Mouse (Mus musculus) heart, embryonic 15.5 days (tissue): Measurements from ENCODE around the gene Nos1. TPM values are rescaled to one million over a fixed set of nuclear protein-coding genes. Genes with fewer than 3 reads are reported as not detected.

Experiments
- ATAC-seq: fragments of 200-750 bp; cut with Nextera tagmentation; replicated peaks from 2 replicates; pipeline ENCODE4 v1.8.0; 2017; ENCODE audit warnings: low read depth, moderate TSS enrichment; ENCODE audit not compliant: insufficient number of reproducible peaks, insufficient read depth, low FRiP score
- H3K27ac ChIP-seq: fragments of 300-500 bp; sonication (generic); 2 replicates; pipeline ENCODE4 v1.5.1; 2015; ENCODE audit warnings: mild to moderate bottlenecking, inconsistent platforms
- H3K27me3 ChIP-seq: fragments of 300-500 bp; sonication (generic); 2 replicates; pipeline ENCODE4 v1.6.1; 2015; ENCODE audit warnings: inconsistent platforms
- H3K36me3 ChIP-seq: fragments of 300-500 bp; sonication (generic); 2 replicates; pipeline ENCODE4 v1.6.1; 2015; ENCODE audit warnings: mild to moderate bottlenecking, inconsistent platforms
- H3K4me1 ChIP-seq: fragments of 300-500 bp; sonication (generic); replicated peaks from 2 replicates; pipeline ENCODE4 v1.6.1; 2015; ENCODE audit warnings: inconsistent platforms
- H3K4me2 ChIP-seq: fragments of 300-500 bp; sonication (generic); 2 replicates; pipeline ENCODE4 v1.6.1; 2015; ENCODE audit warnings: inconsistent platforms, mild to moderate bottlenecking, moderate library complexity
- H3K4me3 ChIP-seq: fragments of 300-500 bp; sonication (generic); 2 replicates; pipeline ENCODE4 v1.5.1; 2015; ENCODE audit warnings: mild to moderate bottlenecking, inconsistent platforms
- H3K9ac ChIP-seq: fragments of 300-500 bp; sonication (generic); 2 replicates; pipeline ENCODE4 v1.6.1; 2015; ENCODE audit warnings: mild to moderate bottlenecking, inconsistent platforms
- H3K9me3 ChIP-seq: fragments of 300-500 bp; sonication (generic); replicated peaks from 2 replicates; pipeline ENCODE4 v1.6.1; 2016; ENCODE audit warnings: inconsistent platforms
- WGBS: fragments of 180-500 bp; shearing (Covaris S2); methylation state at CpG from one replicate; pipeline ENCODE4 v1.1.7; 2015; ENCODE audit warnings: mixed read lengths; 5-methylcytosine and 5-hydroxymethylcytosine counted together
- polyA plus RNA-seq: library from polyadenylated mRNA; unstranded; fragments of >200 nt; fragmentation: Nextera tagmentation; extraction: Ambion mirVana; gene quantifications from 2 replicates; pipeline ENCODE4 v1.2.1, GENCODE M21; 2015

Nos1 gene
- polyA plus RNA-seq, 1 experiment from 2014 or later: 0.05 TPM

- WGBS: 70% methylated on average over 11 of the region's 11 CpGs
- Histone ChIP-seq H3K9me3 (no peaks in the 10 kb centered on the region), H3K36me3 (no peaks in the 10 kb centered on the region), H3K4me1 (no peaks in the 10 kb centered on the region), H3K27me3 (0 out of 2 replicates have a peak, but pooled peaks cover 5% of the 10 kb centered on the region), H3K4me3 (no peak overlapping the region), H3K9ac (no peak overlapping the region), H3K27ac (no peak overlapping the region), H3K4me2 (no peak overlapping the region)
- no peak for ATAC-seq
Measured at GRCm38 (mm10) chr5:117802071-117802521, 21.3 kb downstream of the Nos1 start.

GRCm38 (mm10) chr5:117803551-117803950, 22.7 kb downstream of the Nos1 start:
- no peak overlapping the region for H3K4me2 ChIP-seq
- H3K9ac ChIP-seq: no peak overlapping the region
- H3K36me3 ChIP-seq: no peaks in the 10 kb centered on the region
- ATAC-seq: no peak
- no peaks in the 10 kb centered on the region for H3K9me3 ChIP-seq
- no peak overlapping the region for H3K4me3 ChIP-seq
- no peaks in the 10 kb centered on the region for H3K27me3 ChIP-seq
- no peak overlapping the region for H3K27ac ChIP-seq
- WGBS: 57% methylated on average over 7 of the region's 7 CpGs
- no peaks in the 10 kb centered on the region for H3K4me1 ChIP-seq

GRCm38 (mm10) chr5:117810930-117811329, 30.1 kb downstream of the Nos1 start:
- H3K4me1 ChIP-seq: no peaks in the 10 kb centered on the region
- no peak overlapping the region for H3K4me3 ChIP-seq
- H3K9ac ChIP-seq: no peak overlapping the region
- ATAC-seq: no peak
- no peaks in the 10 kb centered on the region for H3K27me3 ChIP-seq
- no peaks in the 10 kb centered on the region for H3K9me3 ChIP-seq
- WGBS: 82% methylated on average over 7 of the region's 7 CpGs
- no peak overlapping the region for H3K4me2 ChIP-seq
- H3K27ac ChIP-seq: no peak overlapping the region
- H3K36me3 ChIP-seq: no peaks in the 10 kb centered on the region

- Histone ChIP-seq H3K4me2 (no peak overlapping the region), H3K9me3 (no peaks in the 10 kb centered on the region), H3K27ac (no peak overlapping the region), H3K4me3 (no peak overlapping the region), H3K4me1 (no peaks in the 10 kb centered on the region), H3K27me3 (0 out of 2 replicates have a peak, but pooled peaks cover 6% of the 10 kb centered on the region), H3K36me3 (no peaks in the 10 kb centered on the region), H3K9ac (no peak overlapping the region)
- 76% methylated on average over 6 of the region's 6 CpGs for WGBS
- ATAC-seq: no peak
Measured at GRCm38 (mm10) chr5:117818800-117819199, 38.0 kb downstream of the Nos1 start.

GRCm38 (mm10) chr5:117820445-117820844, 39.6 kb downstream of the Nos1 start:
- Histone ChIP-seq H3K4me1 (no peaks in the 10 kb centered on the region), H3K27ac (no peak overlapping the region), H3K36me3 (no peaks in the 10 kb centered on the region), H3K4me2 (no peak overlapping the region), H3K9me3 (no peaks in the 10 kb centered on the region), H3K27me3 (0 out of 2 replicates have a peak, but pooled peaks cover 6% of the 10 kb centered on the region), H3K4me3 (no peak overlapping the region), H3K9ac (no peak overlapping the region)
- 35% methylated on average over 7 of the region's 7 CpGs for WGBS
- no peak for ATAC-seq

- WGBS: 89% methylated on average over 9 of the region's 9 CpGs
- Histone ChIP-seq H3K36me3 (no peaks in the 10 kb centered on the region), H3K4me2 (no peak overlapping the region), H3K4me1 (no peaks in the 10 kb centered on the region), H3K9me3 (no peaks in the 10 kb centered on the region), H3K4me3 (no peak overlapping the region), H3K27ac (no peak overlapping the region), H3K27me3 (0 out of 2 replicates have a peak, but pooled peaks cover 6% of the 10 kb centered on the region), H3K9ac (no peak overlapping the region)
- no peak for ATAC-seq
Measured at GRCm38 (mm10) chr5:117823811-117824210, 43.0 kb downstream of the Nos1 start.

- Histone ChIP-seq H3K27ac (no peak overlapping the region), H3K9ac (no peak overlapping the region), H3K4me3 (no peak overlapping the region), H3K4me1 (no peaks in the 10 kb centered on the region), H3K4me2 (no peak overlapping the region), H3K27me3 (0 out of 2 replicates have a peak, but pooled peaks cover 6% of the 10 kb centered on the region), H3K36me3 (no peaks in the 10 kb centered on the region), H3K9me3 (no peaks in the 10 kb centered on the region)
- WGBS: 70% methylated on average over 5 of the region's 5 CpGs
- no peak for ATAC-seq
Measured at GRCm38 (mm10) chr5:117824486-117824885, 43.7 kb downstream of the Nos1 start.

GRCm38 (mm10) chr5:117825336-117825735, 44.5 kb downstream of the Nos1 start:
- Histone ChIP-seq H3K36me3 (no peaks in the 10 kb centered on the region), H3K4me2 (no peak overlapping the region), H3K4me3 (no peak overlapping the region), H3K9me3 (no peaks in the 10 kb centered on the region), H3K4me1 (no peaks in the 10 kb centered on the region), H3K9ac (no peak overlapping the region), H3K27ac (no peak overlapping the region), H3K27me3 (0 out of 2 replicates have a peak, but pooled peaks cover 2% of the 10 kb centered on the region)
- ATAC-seq: no peak
- WGBS: 72% methylated on average over 11 of the region's 11 CpGs

GRCm38 (mm10) chr5:117827366-117827765, 46.5 kb downstream of the Nos1 start:
- Histone ChIP-seq H3K27me3 (no peaks in the 10 kb centered on the region), H3K27ac (no peak overlapping the region), H3K4me3 (no peak overlapping the region), H3K4me1 (no peaks in the 10 kb centered on the region), H3K9me3 (no peaks in the 10 kb centered on the region), H3K36me3 (no peaks in the 10 kb centered on the region), H3K9ac (no peak overlapping the region), H3K4me2 (no peak overlapping the region)
- 66% methylated on average over 6 of the region's 6 CpGs for WGBS
- no peak for ATAC-seq

- H3K4me2 ChIP-seq: no peak overlapping the region
- H3K27ac ChIP-seq: no peak overlapping the region
- no peak overlapping the region for H3K4me3 ChIP-seq
- H3K9ac ChIP-seq: no peak overlapping the region
- ATAC-seq: no peak
- no peaks in the 10 kb centered on the region for H3K36me3 ChIP-seq
- 6% methylated on average over 5 of the region's 5 CpGs for WGBS
- H3K9me3 ChIP-seq: no peaks in the 10 kb centered on the region; the same call in 1 of the 2 replicates
- H3K4me1 ChIP-seq: no peaks in the 10 kb centered on the region
- peaks cover 49% of the 10 kb centered on the region for H3K27me3 ChIP-seq
Measured at GRCm38 (mm10) chr5:117836930-117837329, 56.1 kb downstream of the Nos1 start.

- no peak for ATAC-seq
- Histone ChIP-seq H3K4me2 (no peak overlapping the region), H3K36me3 (no peaks in the 10 kb centered on the region), H3K27ac (no peak overlapping the region), H3K4me3 (no peak overlapping the region), H3K9me3 (no peaks in the 10 kb centered on the region; the same call in 1 of the 2 replicates), H3K9ac (no peak overlapping the region), H3K4me1 (no peaks in the 10 kb centered on the region), H3K27me3 (peaks cover 57% of the 10 kb centered on the region)
- 43% methylated on average over 9 of the region's 9 CpGs for whole genome bisulfite sequencing
Measured at GRCm38 (mm10) chr5:117837731-117838130, 56.9 kb downstream of the Nos1 start.

GRCm38 (mm10) chr5:117839501-117839900, 58.7 kb downstream of the Nos1 start:
- Histone ChIP-seq H3K9me3 (no peaks in the 10 kb centered on the region; the same call in 1 of the 2 replicates), H3K9ac (no peak overlapping the region), H3K4me1 (no peaks in the 10 kb centered on the region), H3K36me3 (no peaks in the 10 kb centered on the region), H3K27ac (no peak overlapping the region), H3K4me3 (no peak overlapping the region), H3K4me2 (no peak overlapping the region), H3K27me3 (peaks cover 75% of the 10 kb centered on the region)
- ATAC-seq: no peak
- 51% methylated on average over 7 of the region's 7 CpGs for WGBS
